Mouse (Mus musculus): ENCODE data around the gene Rbm38. TPM values are rescaled to one million over a fixed set of nuclear protein-coding genes. Genes with fewer than 3 reads are reported as not detected.

Rbm38 gene
- total RNA-seq, 2 experiments from 2014 or later, result 3.0 to 4.5 TPM

GRCm38 (mm10) chr2:173022056-173022681 is 1.9 kb downstream of the Rbm38 start:
- Histone ChIP-seq H3K27ac (peak overlapping the region; percentile 81), H3K4me3 (peak overlapping the region; percentile 91)
- no peak for DNase-seq (ENCODE audit: low spot score in 2 of 2)
- no peak for TF ChIP-seq CTCF (conservative IDR thresholded peaks at IDR 0.05)

- DNase-seq (ENCODE audit: low spot score in 2 of 2), result no peak
- TF ChIP-seq CTCF (conservative IDR thresholded peaks at IDR 0.05), result no peak
- peak overlapping the region; percentile 91 for H3K4me3 ChIP-seq
- H3K27ac ChIP-seq, result no peak overlapping the region
Measured at GRCm38 (mm10) chr2:173022813-173023212, 2.5 kb downstream of the Rbm38 start.

GRCm38 (mm10) chr2:173023371-173023851 is 3.1 kb downstream of the Rbm38 start:
- TF ChIP-seq CTCF (conservative IDR thresholded peaks at IDR 0.05), result no peak
- no peak for DNase-seq (ENCODE audit: low spot score in 2 of 2)
- no peak overlapping the region for H3K27ac ChIP-seq
- no peak overlapping the region for H3K4me3 ChIP-seq

- Histone ChIP-seq H3K4me3 (no peak overlapping the region), H3K27ac (no peak overlapping the region)
- no peak for DNase-seq (ENCODE audit: low spot score in 2 of 2)
- TF ChIP-seq CTCF (conservative IDR thresholded peaks at IDR 0.05), result no peak
Measured at GRCm38 (mm10) chr2:173023966-173024365, 3.7 kb downstream of the Rbm38 start.

GRCm38 (mm10) chr2:173024392-173024791 is 4.1 kb downstream of the Rbm38 start:
- Histone ChIP-seq H3K4me3 (no peak overlapping the region), H3K27ac (no peak overlapping the region)
- DNase-seq (ENCODE audit: low spot score in 2 of 2), result no peak
- no peak for TF ChIP-seq CTCF (conservative IDR thresholded peaks at IDR 0.05)

- Histone ChIP-seq H3K27ac (no peak overlapping the region), H3K4me3 (no peak overlapping the region)
- DNase-seq (ENCODE audit: low spot score in 2 of 2), result no peak
- TF ChIP-seq CTCF (conservative IDR thresholded peaks at IDR 0.05), result no peak
Measured at GRCm38 (mm10) chr2:173024938-173025337, 4.6 kb downstream of the Rbm38 start.

GRCm38 (mm10) chr2:173026286-173026685 is 6.0 kb downstream of the Rbm38 start:
- no peak overlapping the region for H3K4me3 ChIP-seq
- TF ChIP-seq CTCF (conservative IDR thresholded peaks at IDR 0.05), result no peak
- H3K27ac ChIP-seq, result no peak overlapping the region
- DNase-seq (ENCODE audit: low spot score in 2 of 2), result no peak

GRCm38 (mm10) chr2:173026688-173027131 is 6.4 kb downstream of the Rbm38 start:
- no peak for DNase-seq (ENCODE audit: low spot score in 2 of 2)
- Histone ChIP-seq H3K4me3 (no peak overlapping the region), H3K27ac (no peak overlapping the region)
- TF ChIP-seq CTCF (conservative IDR thresholded peaks at IDR 0.05), result no peak

GRCm38 (mm10) chr2:173027169-173027823 is 7.0 kb downstream of the Rbm38 start:
- Histone ChIP-seq H3K4me3 (no peak overlapping the region), H3K27ac (no peak overlapping the region)
- DNase-seq (ENCODE audit: low spot score in 2 of 2), result no peak
- TF ChIP-seq CTCF (conservative IDR thresholded peaks at IDR 0.05), result no peak

GRCm38 (mm10) chr2:173027824-173028495 is 7.7 kb downstream of the Rbm38 start:
- Histone ChIP-seq H3K4me3 (no peak overlapping the region), H3K27ac (no peak overlapping the region)
- DNase-seq (ENCODE audit: low spot score in 2 of 2), result no peak
- TF ChIP-seq CTCF (conservative IDR thresholded peaks at IDR 0.05), result no peak

GRCm38 (mm10) chr2:173028508-173029031 is 8.3 kb downstream of the Rbm38 start:
- 0 out of 2 replicates have a peak, but pooled peaks have one; percentile 11 for TF ChIP-seq CTCF (conservative IDR thresholded peaks at IDR 0.05)
- H3K27ac ChIP-seq, result no peak overlapping the region
- no peak for DNase-seq (ENCODE audit: low spot score in 2 of 2)
- no peak overlapping the region for H3K4me3 ChIP-seq

- Histone ChIP-seq H3K4me3 (no peak overlapping the region), H3K27ac (no peak overlapping the region)
- TF ChIP-seq CTCF (conservative IDR thresholded peaks at IDR 0.05), result no peak
- no peak for DNase-seq (ENCODE audit: low spot score in 2 of 2)
Measured at GRCm38 (mm10) chr2:173030591-173031338, 10.5 kb downstream of the Rbm38 start.
